Mouse (Mus musculus) hindbrain, embryonic 14.5 days (tissue): ENCODE results near the gene Tbx5. TPM values are rescaled to one million over a fixed set of nuclear protein-coding genes. Genes with fewer than 3 reads are reported as not detected.

ENCODE experiments used
- ATAC-seq: fragments of 200-750 bp; cut with Nextera tagmentation; 2 replicates; pipeline ENCODE4 v1.8.0; 2017; ENCODE audit warnings: moderate number of reproducible peaks, mild to moderate bottlenecking, moderate TSS enrichment, moderate library complexity; ENCODE audit not compliant: low FRiP score
- DNase-seq: peaks from one replicate; pipeline ENCODE4 v3.0.0-alpha.2; 2015; ENCODE audit warnings: low spot score
- H3K27ac ChIP-seq: fragments of 300-500 bp; sonication (generic); 2 replicates; pipeline ENCODE4 v1.5.1; 2014; ENCODE audit warnings: mild to moderate bottlenecking, moderate library complexity
- H3K27me3 ChIP-seq: fragments of 300-500 bp; sonication (generic); 2 replicates; pipeline ENCODE4 v1.6.1; 2014; ENCODE audit warnings: mild to moderate bottlenecking, low read length, mixed read lengths; ENCODE audit not compliant: control insufficient read depth, insufficient read depth
- H3K36me3 ChIP-seq: fragments of 300-500 bp; sonication (generic); replicated peaks from 2 replicates; pipeline ENCODE4 v1.6.1; 2014; ENCODE audit not compliant: control insufficient read depth, insufficient read depth
- H3K4me1 ChIP-seq: fragments of 300-500 bp; sonication (generic); replicated peaks from 2 replicates; pipeline ENCODE4 v1.6.1; 2014; ENCODE audit warnings: antibody characterized with exemption, low read length, mixed read lengths; ENCODE audit not compliant: control insufficient read depth, insufficient read depth
- H3K4me2 ChIP-seq: fragments of 300-500 bp; sonication (generic); replicated peaks from 2 replicates; pipeline ENCODE4 v1.6.1; 2014; ENCODE audit warnings: mild to moderate bottlenecking, moderate library complexity
- H3K4me3 ChIP-seq: fragments of 300-500 bp; sonication (generic); replicated peaks from 2 replicates; pipeline ENCODE4 v1.5.1; 2014; ENCODE audit warnings: mild to moderate bottlenecking, low read length
- H3K9ac ChIP-seq: fragments of 300-500 bp; sonication (generic); 2 replicates; pipeline ENCODE4 v1.6.1; 2014
- H3K9me3 ChIP-seq: fragments of 300-500 bp; sonication (generic); 2 replicates; pipeline ENCODE4 v1.6.1; 2016; ENCODE audit warnings: low read length; ENCODE audit not compliant: control insufficient read depth
- WGBS: fragments of 180-500 bp; shearing (Covaris S2); extraction: QIAGEN DNeasy Blood & Tissue Kit; methylation state at CpG from one replicate; pipeline ENCODE4 v1.1.7; 2014; 5-methylcytosine and 5-hydroxymethylcytosine counted together
- polyA plus RNA-seq: library from polyadenylated mRNA; unstranded; fragments of >200 nt; fragmentation: Nextera tagmentation; extraction: Ambion mirVana; gene quantifications from 2 replicates; pipeline ENCODE4 v1.2.1, GENCODE M21; 2014

Tbx5 gene
- polyA plus RNA-seq, 1 experiment from 2014 or later: 0.04 TPM

DNA sequence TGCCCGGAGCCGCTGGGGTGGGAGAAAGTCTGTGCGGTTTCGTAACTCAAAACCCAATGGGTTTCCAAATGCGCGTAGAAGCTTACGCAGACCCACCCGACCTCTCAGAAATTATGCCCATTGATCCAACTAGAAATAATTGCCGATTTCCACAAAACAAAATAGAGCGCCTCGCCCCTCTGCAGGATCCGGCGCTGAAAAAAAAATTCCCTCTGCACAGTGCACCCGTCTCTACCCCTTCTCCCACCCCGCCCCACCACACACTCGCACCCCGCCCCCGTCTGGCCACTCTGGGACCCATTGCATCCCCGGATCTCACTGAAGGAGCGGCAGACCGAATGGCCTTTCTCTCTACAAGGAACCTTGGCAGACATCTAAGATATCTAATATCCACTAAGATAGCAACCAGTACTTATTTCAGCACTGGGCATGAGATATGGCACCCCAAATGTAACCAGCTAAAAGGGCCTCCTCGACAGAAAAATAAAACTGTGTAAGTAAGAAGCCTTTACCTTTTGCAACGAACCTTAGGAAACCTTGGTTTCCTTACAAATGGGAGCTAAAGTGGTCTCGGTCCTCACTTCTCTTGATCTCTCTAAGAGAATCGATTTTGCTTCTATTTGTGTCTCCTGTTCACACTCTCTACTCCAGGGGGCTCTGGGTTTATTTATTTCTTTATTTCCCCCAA, 533 bp upstream of the Tbx5 start:
- no peak for ATAC-seq

DNA sequence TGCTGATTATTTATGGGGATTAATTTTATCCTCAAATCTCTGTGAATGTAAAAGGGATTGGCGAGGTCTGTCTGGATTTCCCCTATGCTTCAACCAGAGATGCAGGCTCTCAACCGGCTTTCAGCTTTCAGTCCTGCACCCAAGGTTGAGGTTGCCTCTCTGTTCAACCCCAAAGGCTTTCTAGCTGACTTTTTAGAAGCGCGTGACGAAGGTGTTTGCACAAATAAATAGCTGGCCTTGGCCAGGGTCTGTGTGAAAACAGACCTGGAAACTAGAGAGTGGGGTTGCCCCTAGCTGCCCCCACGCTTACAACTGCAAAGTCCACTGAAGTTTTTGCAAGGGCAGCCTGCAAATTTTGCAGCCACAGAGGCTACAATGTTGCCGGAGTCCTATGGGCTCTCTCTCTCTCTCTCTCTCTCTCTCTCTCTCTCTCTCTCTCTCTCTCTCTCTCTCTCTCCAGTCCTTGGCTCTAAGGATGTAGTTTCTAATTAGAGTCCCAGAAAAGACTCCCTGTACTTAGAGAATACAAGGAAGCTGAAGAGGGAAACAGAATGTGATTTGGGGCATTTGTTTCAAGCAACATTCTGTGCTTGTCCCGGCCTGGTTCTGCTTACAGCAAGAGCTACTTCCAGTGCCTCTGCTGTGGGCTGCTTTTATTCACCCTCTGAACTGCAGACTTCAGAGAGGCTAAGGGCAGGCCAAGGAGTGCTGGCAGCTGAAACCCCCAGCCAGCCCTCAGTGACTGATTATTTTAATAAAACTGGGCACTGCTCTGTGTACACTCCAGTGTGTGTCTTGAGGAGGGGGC, 959 bp downstream of the Tbx5 start:
- DNase-seq (no peak), ATAC-seq (no peak)
- Histone ChIP-seq H3K4me1 (no peaks in the 10 kb centered on the region), H3K4me2 (no peak overlapping the region), H3K9me3 (no peaks in the 10 kb centered on the region), H3K9ac (no peak overlapping the region), H3K4me3 (no peak overlapping the region), H3K36me3 (no peaks in the 10 kb centered on the region), H3K27me3 (peaks cover 99% of the 10 kb centered on the region), H3K27ac (no peak overlapping the region)
- 5% methylated on average over 8 of the region's 8 CpGs for WGBS

More for the DNA sequence above, 533 bp upstream of the Tbx5 start:
- Histone ChIP-seq H3K9ac (no peak overlapping the region), H3K4me1 (no peaks in the 10 kb centered on the region), H3K27ac (no peak overlapping the region), H3K9me3 (no peaks in the 10 kb centered on the region), H3K4me3 (no peak overlapping the region), H3K36me3 (no peaks in the 10 kb centered on the region), H3K4me2 (no peak overlapping the region), H3K27me3 (peaks cover 99% of the 10 kb centered on the region)
- no peak for DNase-seq
- WGBS: 2% methylated on average over 25 of the region's 25 CpGs

DNA sequence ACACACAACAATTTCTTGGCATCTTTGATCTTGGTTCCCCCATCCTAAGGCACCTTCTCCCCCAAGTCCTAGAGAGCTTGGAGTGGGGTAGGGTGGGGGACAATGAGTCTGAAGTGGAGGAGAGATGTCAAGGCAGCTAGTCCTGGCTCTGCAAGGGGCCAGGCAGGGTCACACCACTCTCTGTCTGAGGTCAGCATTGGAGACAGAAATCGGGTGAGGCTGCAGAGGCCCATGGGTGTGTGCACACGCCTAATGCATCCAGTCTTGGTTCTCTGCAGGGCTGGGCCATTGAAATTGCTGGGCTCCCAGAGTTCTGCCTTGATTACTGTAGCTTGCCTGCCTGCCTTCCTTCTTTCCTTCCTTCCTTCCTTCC, 1.5 kb downstream of the Tbx5 start:
- Histone ChIP-seq H3K27me3 (peaks cover 99% of the 10 kb centered on the region), H3K4me1 (no peaks in the 10 kb centered on the region), H3K4me2 (no peak overlapping the region), H3K4me3 (no peak overlapping the region), H3K36me3 (no peaks in the 10 kb centered on the region), H3K9me3 (no peaks in the 10 kb centered on the region), H3K9ac (no peak overlapping the region), H3K27ac (no peak overlapping the region)
- WGBS: 0% methylated on average over 2 of the region's 2 CpGs
- no peak for DNase-seq
- ATAC-seq: no peak

DNA sequence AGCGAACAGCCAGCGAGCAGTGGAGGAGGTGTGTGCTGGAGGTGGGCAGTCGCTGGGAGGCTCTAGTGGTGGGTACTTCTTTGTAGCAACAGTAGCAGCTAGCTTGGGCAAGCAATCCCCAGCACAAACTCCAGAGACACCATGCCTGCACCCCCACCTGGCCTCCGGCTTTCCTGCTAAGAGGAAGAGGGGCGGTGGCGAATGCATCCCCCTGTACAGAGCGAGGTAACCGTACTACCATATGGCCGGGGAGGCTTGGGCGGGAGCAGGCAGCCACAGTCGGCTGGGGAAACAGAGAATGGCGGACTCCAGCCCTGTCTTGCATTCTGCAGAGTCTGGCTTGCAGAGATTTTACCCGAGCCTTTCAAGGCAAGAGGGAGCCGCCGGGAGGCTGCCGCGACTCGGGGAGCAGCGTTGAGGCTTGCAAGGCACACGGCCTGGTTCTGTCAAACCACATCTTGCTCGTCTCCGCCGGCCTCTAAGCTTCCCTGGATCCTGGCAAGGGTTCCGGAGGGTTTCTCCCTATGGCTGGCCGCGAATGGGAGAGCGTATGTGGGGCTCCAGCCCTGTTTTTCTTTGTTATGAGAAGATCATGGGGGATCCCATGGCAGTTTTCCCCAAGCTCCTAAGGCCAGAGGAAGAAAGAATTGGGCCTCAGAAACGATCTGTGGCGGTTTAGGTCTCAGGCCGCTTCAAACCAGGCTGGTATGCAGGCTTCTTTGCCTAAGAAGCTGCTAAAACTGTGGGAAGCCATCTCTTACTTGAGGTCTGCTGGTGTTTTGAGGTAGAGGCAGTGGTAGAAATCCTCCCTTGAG, 2.8 kb downstream of the Tbx5 start:
- H3K9me3 ChIP-seq: no peaks in the 10 kb centered on the region
- no peak overlapping the region for H3K4me2 ChIP-seq
- no peak overlapping the region for H3K4me3 ChIP-seq
- ATAC-seq (no peak), DNase-seq (no peak)
- peaks cover 99% of the 10 kb centered on the region for H3K27me3 ChIP-seq
- no peaks in the 10 kb centered on the region for H3K36me3 ChIP-seq
- H3K9ac ChIP-seq: no peak overlapping the region
- WGBS: under 1% methylated on average over 30 of the region's 30 CpGs
- H3K27ac ChIP-seq: no peak overlapping the region
- no peaks in the 10 kb centered on the region for H3K4me1 ChIP-seq

DNA sequence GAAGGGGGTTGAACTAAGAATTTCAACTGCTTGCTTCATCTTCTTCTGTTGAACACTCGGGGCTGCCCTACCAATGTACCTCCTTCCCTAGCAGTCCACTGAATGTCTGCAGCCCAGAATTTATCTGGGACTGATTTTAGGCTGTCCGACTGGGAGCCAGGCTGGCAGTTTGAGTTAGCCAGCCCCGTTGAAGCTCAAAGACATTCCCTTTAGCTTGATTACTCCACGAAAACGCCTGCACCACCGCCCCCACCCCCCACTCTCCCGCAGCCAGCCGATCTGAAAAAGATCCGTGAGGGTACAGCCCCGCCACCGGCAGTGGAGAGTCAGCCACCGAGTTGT, 3.4 kb downstream of the Tbx5 start:
- no peak for DNase-seq
- WGBS: 1% methylated on average over 12 of the region's 12 CpGs
- Histone ChIP-seq H3K27me3 (peaks cover 98% of the 10 kb centered on the region), H3K9ac (no peak overlapping the region), H3K36me3 (no peaks in the 10 kb centered on the region), H3K4me2 (no peak overlapping the region), H3K4me1 (no peaks in the 10 kb centered on the region), H3K9me3 (no peaks in the 10 kb centered on the region), H3K27ac (no peak overlapping the region), H3K4me3 (no peak overlapping the region)
- no peak for ATAC-seq

DNA sequence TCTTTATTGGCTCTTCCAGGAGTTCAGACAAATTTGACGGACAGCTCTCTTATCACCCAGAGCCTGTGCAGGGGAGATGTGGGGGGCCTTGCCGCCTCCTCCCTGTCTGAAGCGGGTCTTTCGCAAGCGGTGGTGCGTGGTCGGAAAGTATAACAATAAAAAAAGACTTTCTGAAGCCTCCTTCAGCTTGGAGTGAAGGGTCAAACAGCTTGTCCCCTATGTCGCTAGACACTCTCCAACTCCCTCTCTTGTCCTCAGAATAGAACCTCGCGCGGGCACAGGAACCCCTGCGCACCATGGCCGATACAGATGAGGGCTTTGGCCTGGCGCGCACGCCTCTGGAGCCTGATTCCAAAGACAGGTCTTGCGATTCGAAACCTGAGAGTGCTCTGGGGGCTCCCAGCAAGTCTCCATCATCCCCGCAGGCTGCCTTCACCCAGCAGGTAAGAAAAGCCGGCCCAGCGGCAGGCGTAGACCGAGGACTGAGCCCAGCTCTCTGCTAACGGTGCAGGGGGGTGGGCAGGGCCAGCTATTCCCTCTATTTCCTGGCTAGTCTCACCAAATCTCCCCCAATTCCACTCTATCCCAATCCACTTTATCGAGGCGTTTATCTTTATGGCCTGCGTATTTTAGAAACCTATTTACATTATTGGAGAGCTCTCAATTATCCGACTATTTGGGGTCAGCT, 4.3 kb downstream of the Tbx5 start:
- DNase-seq: no peak
- Histone ChIP-seq H3K27me3 (peaks cover 98% of the 10 kb centered on the region), H3K9me3 (no peaks in the 10 kb centered on the region), H3K4me1 (no peaks in the 10 kb centered on the region), H3K4me3 (no peak overlapping the region), H3K9ac (no peak overlapping the region), H3K4me2 (no peak overlapping the region), H3K36me3 (no peaks in the 10 kb centered on the region), H3K27ac (no peak overlapping the region)
- no peak for ATAC-seq
- WGBS: under 1% methylated on average over 28 of the region's 28 CpGs

DNA sequence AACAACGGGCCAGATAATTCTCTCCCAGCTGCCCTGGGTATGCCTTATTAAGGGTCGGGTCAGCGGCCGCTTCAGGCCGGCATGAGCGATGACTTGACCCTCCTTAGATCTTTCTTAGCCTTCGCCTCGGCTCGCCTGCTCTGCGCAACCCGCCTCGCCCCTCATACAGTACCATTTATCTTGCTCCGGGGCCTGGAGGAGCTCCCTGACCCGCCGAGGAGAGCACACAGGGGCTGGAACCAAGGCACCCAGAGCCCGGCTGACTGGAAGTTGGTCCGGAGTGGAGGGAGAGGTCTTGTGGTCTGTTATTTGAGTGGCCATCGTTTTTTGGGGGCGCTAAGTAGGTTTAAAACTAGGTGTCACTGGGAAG, 4.8 kb downstream of the Tbx5 start:
- H3K27me3 ChIP-seq: peaks cover 98% of the 10 kb centered on the region
- DNase-seq (no peak), ATAC-seq (no peak)
- H3K4me3 ChIP-seq: no peak overlapping the region
- no peaks in the 10 kb centered on the region for H3K36me3 ChIP-seq
- H3K27ac ChIP-seq: no peak overlapping the region
- H3K9ac ChIP-seq: no peak overlapping the region
- no peaks in the 10 kb centered on the region for H3K4me1 ChIP-seq
- under 1% methylated on average over 19 of the region's 19 CpGs for WGBS
- H3K9me3 ChIP-seq: no peaks in the 10 kb centered on the region
- no peak overlapping the region for H3K4me2 ChIP-seq

DNA sequence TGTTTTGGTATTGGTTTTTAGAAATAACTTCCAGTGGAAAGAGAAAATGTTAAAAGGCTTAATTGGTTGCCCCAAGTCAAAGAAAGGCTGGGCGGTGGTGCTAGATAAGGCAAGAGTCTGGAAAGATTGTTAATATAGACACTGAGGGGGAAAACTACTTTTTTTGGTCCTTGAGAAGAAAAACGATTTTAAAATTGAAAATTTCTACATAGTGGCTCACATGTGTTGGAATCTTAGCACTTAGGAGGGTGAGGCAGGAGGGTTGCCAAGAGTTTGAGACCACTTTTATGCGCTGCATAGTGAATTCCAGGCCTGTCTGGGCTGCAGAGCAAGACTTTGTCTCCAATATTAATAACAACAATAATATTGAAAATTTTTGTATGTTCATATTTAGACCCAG, 5.4 kb downstream of the Tbx5 start:
- H3K36me3 ChIP-seq: no peaks in the 10 kb centered on the region
- H3K4me3 ChIP-seq: no peak overlapping the region
- no peak for ATAC-seq
- H3K9me3 ChIP-seq: no peaks in the 10 kb centered on the region
- DNase-seq: no peak
- peaks cover 98% of the 10 kb centered on the region for H3K27me3 ChIP-seq
- H3K27ac ChIP-seq: no peak overlapping the region
- H3K4me1 ChIP-seq: no peaks in the 10 kb centered on the region
- H3K9ac ChIP-seq: no peak overlapping the region
- no peak overlapping the region for H3K4me2 ChIP-seq
- WGBS: 4% methylated on average over 3 of the region's 3 CpGs

DNA sequence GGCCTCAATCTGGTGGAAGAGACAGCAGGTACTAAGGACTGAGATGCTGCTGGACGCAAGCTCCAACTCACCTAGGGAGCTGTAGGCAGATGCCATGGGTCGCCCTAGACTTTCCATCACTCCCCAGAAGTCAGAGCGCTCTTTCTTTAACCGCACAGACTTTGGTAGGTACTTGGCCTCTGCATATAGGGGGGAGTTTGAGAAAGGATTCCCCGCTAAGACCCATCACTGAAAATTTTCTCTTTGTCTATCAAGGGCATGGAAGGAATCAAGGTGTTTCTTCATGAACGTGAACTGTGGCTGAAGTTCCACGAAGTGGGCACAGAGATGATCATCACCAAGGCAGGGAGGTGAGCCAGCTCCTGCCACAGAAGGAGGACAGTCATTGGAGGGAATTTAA, 6.0 kb downstream of the Tbx5 start:
- Histone ChIP-seq H3K36me3 (no peaks in the 10 kb centered on the region), H3K9me3 (no peaks in the 10 kb centered on the region), H3K4me1 (no peaks in the 10 kb centered on the region), H3K27me3 (peaks cover 98% of the 10 kb centered on the region), H3K4me3 (no peak overlapping the region), H3K27ac (no peak overlapping the region), H3K9ac (no peak overlapping the region), H3K4me2 (no peak overlapping the region)
- WGBS: 3% methylated on average over 7 of the region's 7 CpGs
- DNase-seq: no peak
- no peak for ATAC-seq
